Mouse (Mus musculus): ENCODE results near the gene Itpa.

- no peak for TF ChIP-seq CTCF (IDR thresholded peaks at IDR 0.05; ENCODE audit: low read depth, low read length)
- TF ChIP-seq POLR2A (IDR thresholded peaks at IDR 0.05; ENCODE audit: insufficient read depth, low read length): no peak
- TF ChIP-seq EP300 (IDR thresholded peaks at IDR 0.05; ENCODE audit: insufficient read depth, low read depth, low read length): no peak
Observed at GRCm38 (mm10) chr2:130629080-130629838, 38.2 kb upstream of the Itpa start.
